Mouse (Mus musculus): Measurements from ENCODE around the gene Chst13. TPM values are rescaled to one million over a fixed set of nuclear protein-coding genes. Genes with fewer than 3 reads are reported as not detected.

The Chst13 gene
- polyA plus RNA-seq, 1 experiment from 2014 or later: 0.10 TPM

DNA sequence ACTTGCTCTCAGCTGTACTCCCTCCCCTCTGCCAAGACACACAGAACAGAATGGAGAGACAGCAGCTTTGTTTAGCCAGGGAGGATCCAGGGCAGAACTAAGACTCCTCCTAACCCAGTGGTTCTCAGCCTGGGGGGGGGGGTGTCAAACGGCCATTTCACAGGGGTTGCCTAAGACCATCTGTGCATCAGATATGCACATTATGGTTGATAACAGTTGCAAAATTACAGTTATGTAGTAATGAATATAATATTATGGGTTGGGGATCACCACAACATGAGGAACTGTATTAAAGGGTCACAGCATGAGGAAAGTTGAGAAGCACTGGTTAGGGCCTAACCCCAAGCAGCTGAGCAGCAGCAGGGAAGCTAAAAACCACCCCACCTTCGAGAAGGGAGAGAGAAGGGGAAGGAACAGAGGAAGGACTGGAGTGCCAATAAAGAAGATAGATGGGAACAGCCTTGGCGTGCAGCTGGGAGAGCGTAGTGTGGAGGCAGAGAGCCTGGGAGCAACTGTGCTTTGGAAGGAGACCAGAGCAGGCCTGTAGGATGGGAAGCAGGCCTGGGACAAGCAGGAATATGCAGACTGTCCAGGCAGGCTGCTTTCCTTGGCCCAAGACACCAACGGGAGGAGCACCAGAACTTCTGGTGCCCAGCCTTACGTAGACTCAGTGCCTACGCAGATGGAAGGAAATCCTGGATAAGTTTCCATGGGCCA, 5.4 kb downstream of the Chst13 start:
- H3K36me3 ChIP-seq: no peaks in the 10 kb centered on the region
- 0 out of 2 replicates have a peak, but pooled peaks cover 7% of the 10 kb centered on the region for H3K9me3 ChIP-seq (replicated peaks)
- no peak overlapping the region for H3K4me2 ChIP-seq
- no peak for ATAC-seq (ENCODE audit: insufficient number of reproducible peaks, low FRiP score)
- no peaks in the 10 kb centered on the region for H3K4me1 ChIP-seq (replicated peaks)
- no peak overlapping the region for H3K4me3 ChIP-seq
- H3K9ac ChIP-seq: no peak overlapping the region
- H3K27ac ChIP-seq (ENCODE audit: poor library complexity, severe bottlenecking): no peak overlapping the region
- 66% methylated on average over 7 of the region's 7 CpGs for WGBS
- H3K27me3 ChIP-seq (replicated peaks): peaks cover 13% of the 10 kb centered on the region

DNA sequence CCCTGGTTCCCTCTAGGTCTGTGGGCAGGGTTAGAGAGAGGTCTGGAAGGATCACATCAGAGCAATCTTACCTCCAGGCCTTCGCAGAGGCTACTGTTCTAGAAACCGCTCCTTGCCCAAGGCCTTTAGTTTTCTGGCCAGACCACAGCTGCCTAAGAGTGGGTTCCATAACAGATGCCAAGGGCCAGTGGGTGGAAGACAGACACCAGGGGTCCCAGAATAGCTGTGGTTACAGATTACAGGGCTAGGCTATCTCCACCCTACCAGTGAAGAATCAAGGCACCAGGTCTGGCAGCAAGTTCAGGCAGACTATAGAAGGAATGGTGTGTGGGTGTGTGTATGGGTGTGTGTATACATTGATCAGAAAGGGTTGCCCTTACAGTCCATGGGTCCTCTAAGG, 6.0 kb downstream of the Chst13 start:
- Histone ChIP-seq H3K4me3 (no peak overlapping the region), H3K27me3 (replicated peaks) (peaks cover 7% of the 10 kb centered on the region; the same call in 1 of the 2 replicates), H3K27ac (ENCODE audit: poor library complexity, severe bottlenecking) (no peak overlapping the region), H3K4me2 (no peak overlapping the region), H3K4me1 (replicated peaks) (no peaks in the 10 kb centered on the region), H3K9me3 (replicated peaks) (0 out of 2 replicates have a peak, but pooled peaks cover 7% of the 10 kb centered on the region), H3K9ac (no peak overlapping the region), H3K36me3 (no peaks in the 10 kb centered on the region)
- ATAC-seq (ENCODE audit: insufficient number of reproducible peaks, low FRiP score): no peak
- WGBS: 88% methylated on average over 2 of the region's 2 CpGs

DNA sequence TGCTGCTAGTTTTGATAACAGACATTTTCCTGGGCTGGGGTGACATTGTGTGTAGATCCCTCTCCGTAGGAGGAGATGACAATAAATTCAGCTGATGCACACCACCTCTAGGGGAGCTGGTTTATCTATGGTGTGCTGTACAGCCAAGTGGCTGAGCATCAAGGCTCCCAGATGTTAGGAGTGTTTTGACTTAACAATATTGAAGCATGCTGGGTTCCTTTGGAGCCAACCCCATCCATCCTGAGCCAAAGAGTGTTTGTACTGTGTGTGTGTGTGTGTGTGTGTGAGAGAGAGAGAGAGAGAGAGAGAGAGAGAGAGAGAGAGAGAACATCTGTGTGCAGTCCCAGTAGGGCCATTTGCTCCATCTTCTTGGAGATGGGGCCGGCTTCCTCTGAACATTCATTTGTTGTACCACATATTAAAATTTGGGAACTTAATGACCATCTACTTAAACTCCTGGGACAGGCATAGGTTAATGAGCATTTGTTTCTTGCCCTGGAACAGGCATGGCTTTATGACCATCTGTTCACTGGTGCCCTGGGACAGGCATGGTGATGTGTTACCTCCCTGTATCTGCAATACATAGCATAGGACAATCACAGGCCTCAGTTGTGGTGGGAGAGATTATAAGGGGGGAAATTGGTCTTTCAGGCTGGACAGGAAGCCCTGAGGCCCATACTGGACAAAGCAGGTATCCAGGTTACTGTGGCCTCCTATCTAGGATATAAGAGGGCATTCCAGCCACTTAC, 7.3 kb downstream of the Chst13 start:
- Histone ChIP-seq H3K4me3 (no peak overlapping the region), H3K4me2 (no peak overlapping the region), H3K9ac (no peak overlapping the region), H3K36me3 (no peaks in the 10 kb centered on the region), H3K4me1 (replicated peaks) (no peaks in the 10 kb centered on the region), H3K27ac (ENCODE audit: poor library complexity, severe bottlenecking) (no peak overlapping the region), H3K27me3 (replicated peaks) (no peaks in the 10 kb centered on the region), H3K9me3 (replicated peaks) (0 out of 2 replicates have a peak, but pooled peaks cover 7% of the 10 kb centered on the region)
- WGBS: 79% methylated on average over 2 of the region's 2 CpGs
- ATAC-seq (ENCODE audit: insufficient number of reproducible peaks, low FRiP score): no peak

DNA sequence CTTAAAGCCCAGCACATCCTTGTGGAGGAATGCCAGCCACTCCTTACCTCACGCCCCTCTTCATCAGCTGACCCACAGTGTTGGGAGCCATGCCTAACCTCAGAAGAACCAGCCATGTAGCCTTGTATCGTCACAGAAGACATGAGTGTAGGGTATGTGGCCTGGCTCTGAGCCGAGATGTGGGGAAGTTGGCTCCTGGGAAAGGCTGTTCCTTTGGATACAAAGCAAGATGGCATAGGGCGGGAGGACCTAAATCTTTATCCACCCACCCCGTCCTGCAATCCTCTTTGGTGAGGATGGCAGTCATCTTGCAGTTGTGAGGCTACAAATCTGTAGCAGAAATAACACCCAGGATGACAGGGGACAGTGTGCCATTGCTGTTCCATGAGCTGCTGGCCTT, 9.0 kb downstream of the Chst13 start:
- H3K27me3 ChIP-seq (replicated peaks): no peaks in the 10 kb centered on the region
- H3K27ac ChIP-seq (ENCODE audit: poor library complexity, severe bottlenecking): no peak overlapping the region
- no peak for ATAC-seq (ENCODE audit: insufficient number of reproducible peaks, low FRiP score)
- 78% methylated on average over 5 of the region's 5 CpGs for WGBS
- H3K4me1 ChIP-seq (replicated peaks): no peaks in the 10 kb centered on the region
- no peak overlapping the region for H3K4me3 ChIP-seq
- 0 out of 2 replicates have a peak, but pooled peaks cover 7% of the 10 kb centered on the region for H3K9me3 ChIP-seq (replicated peaks)
- H3K36me3 ChIP-seq: no peaks in the 10 kb centered on the region
- H3K4me2 ChIP-seq: no peak overlapping the region
- H3K9ac ChIP-seq: no peak overlapping the region

DNA sequence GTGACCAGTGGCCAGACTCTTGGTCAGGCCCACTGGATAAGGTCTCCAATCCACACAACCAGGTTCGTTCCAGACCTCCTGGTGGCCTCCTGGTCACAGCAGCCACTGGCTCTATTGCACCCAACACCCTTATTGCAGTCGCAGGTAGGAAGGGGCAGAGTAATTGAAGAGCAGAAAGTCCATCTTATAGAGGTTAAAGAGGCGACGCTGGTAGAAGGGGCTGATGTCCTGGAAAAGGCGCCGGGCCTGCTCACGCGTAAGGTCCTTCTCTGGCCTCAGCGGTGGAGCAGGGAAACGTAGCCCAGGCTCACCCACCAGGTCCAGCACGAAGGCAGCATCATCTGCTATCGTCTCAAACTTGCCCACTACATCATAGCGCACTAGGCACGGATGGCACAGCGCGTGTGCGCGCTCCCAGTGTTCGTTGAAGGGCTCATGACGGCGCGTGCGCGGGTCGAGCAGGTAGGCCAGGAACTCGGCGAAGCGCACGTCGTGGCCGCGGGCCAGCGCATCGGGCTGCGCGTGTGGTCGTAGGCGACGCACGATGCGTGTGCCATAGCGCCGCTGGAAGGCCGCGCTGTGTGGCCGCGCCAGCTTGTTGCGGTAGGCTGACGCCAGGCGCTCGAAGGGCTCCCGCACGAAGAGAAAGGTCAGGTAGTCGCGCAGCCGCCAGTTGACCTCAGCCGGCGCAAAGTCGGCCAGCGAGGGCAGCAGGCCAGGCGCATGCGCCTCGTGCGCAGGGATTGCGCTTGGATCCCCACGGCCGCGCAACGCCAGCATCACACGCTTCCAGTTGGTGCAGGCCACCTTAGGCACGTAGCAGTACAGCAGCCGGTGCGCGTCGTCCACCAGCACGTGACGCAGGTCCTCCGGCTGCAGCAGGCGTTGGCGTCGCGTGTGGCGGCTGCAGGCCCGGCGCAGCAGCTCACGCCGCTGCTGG, 15.9 kb downstream of the Chst13 start:
- Histone ChIP-seq H3K9ac (no peak overlapping the region), H3K9me3 (replicated peaks) (peaks cover 12% of the 10 kb centered on the region), H3K4me3 (no peak overlapping the region), H3K27ac (ENCODE audit: poor library complexity, severe bottlenecking) (no peak overlapping the region), H3K4me1 (replicated peaks) (no peaks in the 10 kb centered on the region), H3K4me2 (no peak overlapping the region), H3K36me3 (no peaks in the 10 kb centered on the region), H3K27me3 (replicated peaks) (peaks cover 13% of the 10 kb centered on the region; the same call in 1 of the 2 replicates)
- ATAC-seq (ENCODE audit: insufficient number of reproducible peaks, low FRiP score): no peak
- 78% methylated on average over 87 of the region's 87 CpGs for WGBS

DNA sequence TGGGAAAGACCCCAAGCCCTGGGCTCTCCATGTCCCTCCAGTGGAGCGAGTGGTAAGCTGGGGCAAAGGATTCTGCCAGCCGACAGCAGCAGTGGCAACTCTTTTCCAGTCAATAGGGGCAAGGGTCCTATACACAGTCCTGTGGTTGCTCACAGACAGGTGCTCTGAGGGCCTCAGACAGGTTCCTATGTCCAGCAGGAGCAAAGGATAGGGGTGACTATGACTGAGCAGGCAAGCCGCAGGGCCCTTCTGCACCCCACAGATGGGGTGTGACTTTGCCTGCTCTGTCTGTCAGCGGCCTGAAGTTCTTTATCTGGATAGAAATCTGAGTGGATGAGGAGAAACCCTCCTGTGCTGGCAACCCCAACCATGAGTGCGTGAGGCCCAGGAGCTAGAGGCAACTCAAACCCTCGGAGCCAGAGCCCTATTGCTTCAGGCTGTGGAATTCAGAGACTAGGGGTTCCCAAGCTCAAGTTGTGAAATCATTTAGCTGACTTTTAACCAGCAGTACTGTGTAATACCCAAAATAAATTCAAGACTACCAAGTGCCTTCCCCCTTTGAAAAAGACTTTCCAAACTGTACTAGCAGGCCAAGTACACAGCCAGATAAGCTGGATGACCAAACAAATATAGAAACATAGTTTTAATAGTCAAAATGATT, 18.5 kb downstream of the Chst13 start:
- ATAC-seq (ENCODE audit: insufficient number of reproducible peaks, low FRiP score): no peak
- WGBS: 76% methylated on average over 6 of the region's 6 CpGs

DNA sequence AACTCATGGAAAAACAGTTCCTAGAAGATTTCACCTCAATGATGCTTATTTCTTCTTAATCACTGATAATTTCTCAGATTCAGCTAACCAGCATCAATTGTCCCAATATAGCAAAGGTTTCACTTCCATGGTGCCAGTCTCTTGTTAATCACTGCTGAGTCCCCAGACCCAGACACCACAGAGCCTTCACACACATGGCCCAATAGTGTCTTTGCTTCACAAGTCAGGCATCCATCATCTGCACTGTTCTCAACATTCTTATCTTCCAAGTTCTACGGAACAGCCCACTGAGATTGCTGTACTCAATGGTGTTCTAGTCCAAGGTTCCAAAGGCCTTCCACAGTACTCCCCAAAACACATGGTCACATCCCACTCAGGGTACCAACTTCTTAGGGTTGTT, 24.1 kb downstream of the Chst13 start, which contains the start of gene BC048671:
Gene BC048671, plus strand, starts transcription at position 301 of the 400 bp plus-strand sequence.
- H3K9me3 ChIP-seq (replicated peaks): no peaks in the 10 kb centered on the region
- H3K36me3 ChIP-seq: no peaks in the 10 kb centered on the region
- H3K4me3 ChIP-seq: no peak within 1 kb of the TSS
- H3K27ac ChIP-seq (ENCODE audit: poor library complexity, severe bottlenecking): no peak within 1 kb of the TSS
- 82% methylated on average over 1 of the region's 1 CpGs for WGBS
- H3K9ac ChIP-seq: no peak within 1 kb of the TSS
- ATAC-seq (ENCODE audit: insufficient number of reproducible peaks, low FRiP score): no peak
- no peaks in the 10 kb centered on the region for H3K27me3 ChIP-seq (replicated peaks)
- no peak within 1 kb of the TSS for H3K4me2 ChIP-seq
- no peaks in the 10 kb centered on the region for H3K4me1 ChIP-seq (replicated peaks)

More for the DNA sequence above, 18.5 kb downstream of the Chst13 start:
- H3K36me3 ChIP-seq: no peaks in the 10 kb centered on the region
- no peak overlapping the region for H3K9ac ChIP-seq
- H3K4me3 ChIP-seq: no peak overlapping the region
- H3K27ac ChIP-seq (ENCODE audit: poor library complexity, severe bottlenecking): no peak overlapping the region
- H3K9me3 ChIP-seq (replicated peaks): peaks cover 12% of the 10 kb centered on the region
- H3K27me3 ChIP-seq (replicated peaks): peaks cover 13% of the 10 kb centered on the region; the same call in 1 of the 2 replicates
- H3K4me1 ChIP-seq (replicated peaks): no peaks in the 10 kb centered on the region
- H3K4me2 ChIP-seq: no peak overlapping the region

DNA sequence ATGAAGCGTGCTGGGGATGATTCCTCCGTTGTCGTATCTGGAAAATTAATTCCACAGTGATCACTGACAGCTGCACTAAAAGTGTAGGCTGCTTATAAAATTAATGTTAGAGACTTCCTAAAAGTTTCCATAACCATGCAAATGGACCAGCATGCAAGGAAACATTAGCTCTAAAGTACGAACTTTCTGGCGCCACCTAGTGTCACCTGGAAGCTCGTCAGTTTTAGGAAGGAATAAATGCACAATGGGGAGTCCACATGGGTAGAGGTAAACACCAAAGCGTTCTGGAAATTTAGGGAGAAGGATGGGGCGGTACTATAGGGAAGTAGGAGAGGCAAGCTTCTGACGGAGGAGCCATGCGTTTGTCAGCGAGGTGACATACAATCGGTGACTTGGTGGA, 36.7 kb downstream of the Chst13 start:
- Histone ChIP-seq H3K4me3 (no peak overlapping the region), H3K36me3 (no peaks in the 10 kb centered on the region), H3K4me2 (no peak overlapping the region), H3K9ac (no peak overlapping the region), H3K27ac (ENCODE audit: poor library complexity, severe bottlenecking) (no peak overlapping the region), H3K9me3 (replicated peaks) (peaks cover 11% of the 10 kb centered on the region), H3K27me3 (replicated peaks) (no peaks in the 10 kb centered on the region), H3K4me1 (replicated peaks) (no peaks in the 10 kb centered on the region)
- 48% methylated on average over 12 of the region's 12 CpGs for WGBS
- ATAC-seq (ENCODE audit: insufficient number of reproducible peaks, low FRiP score): no peak
